Mouse (Mus musculus) hindbrain, embryonic 14.5 days (tissue): ENCODE results near the gene Kcnj6. TPM values are rescaled to one million over a fixed set of nuclear protein-coding genes. Genes with fewer than 3 reads are reported as not detected.

ENCODE experiments used
- ATAC-seq: fragments of 200-750 bp; cut with Nextera tagmentation; 2 replicates; pipeline ENCODE4 v1.8.0; 2017; ENCODE audit warnings: moderate number of reproducible peaks, mild to moderate bottlenecking, moderate TSS enrichment, moderate library complexity; ENCODE audit not compliant: low FRiP score
- DNase-seq: peaks from one replicate; pipeline ENCODE4 v3.0.0-alpha.2; 2015; ENCODE audit warnings: low spot score
- H3K27ac ChIP-seq: fragments of 300-500 bp; sonication (generic); 2 replicates; pipeline ENCODE4 v1.5.1; 2014; ENCODE audit warnings: mild to moderate bottlenecking, moderate library complexity
- H3K27me3 ChIP-seq: fragments of 300-500 bp; sonication (generic); 2 replicates; pipeline ENCODE4 v1.6.1; 2014; ENCODE audit warnings: mild to moderate bottlenecking, low read length, mixed read lengths; ENCODE audit not compliant: control insufficient read depth, insufficient read depth
- H3K36me3 ChIP-seq: fragments of 300-500 bp; sonication (generic); replicated peaks from 2 replicates; pipeline ENCODE4 v1.6.1; 2014; ENCODE audit not compliant: control insufficient read depth, insufficient read depth
- H3K4me1 ChIP-seq: fragments of 300-500 bp; sonication (generic); replicated peaks from 2 replicates; pipeline ENCODE4 v1.6.1; 2014; ENCODE audit warnings: antibody characterized with exemption, low read length, mixed read lengths; ENCODE audit not compliant: control insufficient read depth, insufficient read depth
- H3K4me2 ChIP-seq: fragments of 300-500 bp; sonication (generic); replicated peaks from 2 replicates; pipeline ENCODE4 v1.6.1; 2014; ENCODE audit warnings: mild to moderate bottlenecking, moderate library complexity
- H3K4me3 ChIP-seq: fragments of 300-500 bp; sonication (generic); replicated peaks from 2 replicates; pipeline ENCODE4 v1.5.1; 2014; ENCODE audit warnings: mild to moderate bottlenecking, low read length
- H3K9ac ChIP-seq: fragments of 300-500 bp; sonication (generic); 2 replicates; pipeline ENCODE4 v1.6.1; 2014
- H3K9me3 ChIP-seq: fragments of 300-500 bp; sonication (generic); 2 replicates; pipeline ENCODE4 v1.6.1; 2016; ENCODE audit warnings: low read length; ENCODE audit not compliant: control insufficient read depth
- WGBS: fragments of 180-500 bp; shearing (Covaris S2); extraction: QIAGEN DNeasy Blood & Tissue Kit; methylation state at CpG from one replicate; pipeline ENCODE4 v1.1.7; 2014; 5-methylcytosine and 5-hydroxymethylcytosine counted together
- microRNA-seq: library from miRNA; unstranded; fragments of <30 nt; microRNA quantifications from one replicate; pipeline ENCODE4, GENCODE M21; 2016
- polyA plus RNA-seq: library from polyadenylated mRNA; unstranded; fragments of >200 nt; fragmentation: Nextera tagmentation; extraction: Ambion mirVana; gene quantifications from 2 replicates; pipeline ENCODE4 v1.2.1, GENCODE M21; 2014

Gene Kcnj6
- polyA plus RNA-seq, 1 experiment from 2014 or later: 3.4 TPM

GRCm38 (mm10) chr16:94713480-94714094 is 283.9 kb downstream of the Kcnj6 start:
- Histone ChIP-seq H3K4me2 (peak overlapping the region; percentile 56), H3K27ac (no peak overlapping the region), H3K4me1 (peaks cover 11% of the 10 kb centered on the region; the same call in 1 of the 2 replicates), H3K27me3 (no peaks in the 10 kb centered on the region), H3K9me3 (no peaks in the 10 kb centered on the region; the same call in 1 of the 2 replicates), H3K9ac (peak overlapping the region; percentile 53), H3K36me3 (no peaks in the 10 kb centered on the region), H3K4me3 (peak overlapping the region; percentile 28)
- peak; percentile 91 for ATAC-seq
- WGBS: 10% methylated on average over 25 of the region's 25 CpGs
- peak; percentile 92 for DNase-seq

- DNase-seq: no peak
- no peaks in the 10 kb centered on the region for H3K36me3 ChIP-seq
- H3K9ac ChIP-seq: no peak overlapping the region
- no peak overlapping the region for H3K4me2 ChIP-seq
- no peaks in the 10 kb centered on the region for H3K27me3 ChIP-seq
- H3K9me3 ChIP-seq: no peaks in the 10 kb centered on the region
- H3K4me3 ChIP-seq: no peak overlapping the region
- no peak overlapping the region for H3K27ac ChIP-seq
- H3K4me1 ChIP-seq: no peaks in the 10 kb centered on the region
- 90% methylated on average over 4 of the region's 4 CpGs for WGBS
- no peak for ATAC-seq
Observed at GRCm38 (mm10) chr16:94701971-94702370, 295.5 kb downstream of the Kcnj6 start.

DNA sequence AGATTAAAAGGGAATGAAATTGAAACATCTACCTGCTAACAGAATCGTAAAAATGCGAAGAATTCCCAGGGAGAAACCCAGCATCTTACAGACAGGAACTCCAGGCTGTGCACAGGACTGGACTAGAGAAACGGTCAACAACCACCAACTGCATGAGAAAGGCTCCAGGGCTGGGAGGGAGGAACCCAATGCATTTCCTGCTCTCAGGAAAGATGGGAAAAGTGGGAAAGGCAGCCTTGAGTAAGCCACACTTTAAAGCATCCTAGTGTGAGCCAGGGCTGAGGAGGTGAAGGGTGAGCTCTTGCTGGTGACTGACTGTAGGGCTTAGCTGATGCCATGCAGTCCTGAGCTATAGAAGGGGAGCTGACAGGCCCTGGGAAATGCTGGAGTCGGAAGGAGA is 296.4 kb downstream of the Kcnj6 start:
- WGBS: 87% methylated on average over 4 of the region's 4 CpGs
- Histone ChIP-seq H3K4me3 (no peak overlapping the region), H3K9ac (no peak overlapping the region), H3K27ac (no peak overlapping the region), H3K4me1 (no peaks in the 10 kb centered on the region), H3K9me3 (no peaks in the 10 kb centered on the region), H3K27me3 (no peaks in the 10 kb centered on the region), H3K4me2 (no peak overlapping the region), H3K36me3 (0 out of 2 replicates have a peak, but pooled peaks cover under 1% of the 10 kb centered on the region)
- ATAC-seq: no peak
- DNase-seq: no peak

Small RNA genes within 50 kb of the gene (microRNA-seq; reads per million reads assigned to microRNA genes)
- gene Gm22745: not detected
